32 mouse cellular contexts compared by ENCODE assay signal in genomic region chr3:26437800-26438404, GRCm38 (mm10).
"Had no signal": no experiment of that assay in that cellular context is flagged by ENCODE, and none has a peak within 500 bp of the region (broad histone marks: within the 10 kb centered on the region; RNA-seq: fewer than 3 reads in every experiment).

No protein-coding gene starts in this region.

- H3K4me1 ChIP-seq: heart, embryonic 10.5 days; heart, embryonic 12.5 days; heart, embryonic 13.5 days; heart, embryonic 15.5 days; hindbrain, embryonic 10.5 days; hindbrain, embryonic 12.5 days; hindbrain, embryonic 13.5 days; hindbrain, embryonic 15.5 days; intestine, embryonic 15.5 days had no signal

- H3K9me3 ChIP-seq: heart, embryonic 10.5 days; heart, embryonic 13.5 days; heart, embryonic 15.5 days; hindbrain, embryonic 10.5 days; hindbrain, embryonic 12.5 days; hindbrain, embryonic 13.5 days; hindbrain, embryonic 15.5 days; intestine, embryonic 15.5 days had no signal

- H3K27ac ChIP-seq: heart, adult 2 months; heart, embryonic 10.5 days; heart, embryonic 13.5 days; heart, embryonic 15.5 days; hindbrain, embryonic 10.5 days; hindbrain, embryonic 12.5 days; hindbrain, embryonic 13.5 days; hindbrain, embryonic 14.5 days; hindbrain, embryonic 15.5 days; hindbrain, postnatal 0 days; intestine, embryonic 15.5 days; layer of hippocampus, adult 2 months; left cerebral cortex, adult 2 months had no signal

- H3K4me2 ChIP-seq: heart, embryonic 11.5 days; heart, embryonic 12.5 days; heart, embryonic 13.5 days; heart, embryonic 15.5 days; hindbrain, embryonic 12.5 days; hindbrain, embryonic 13.5 days; hindbrain, embryonic 14.5 days; hindbrain, embryonic 15.5 days; intestine, embryonic 15.5 days had no signal

- DNase-seq: heart, adult 18-20 months; heart, adult 2 months; heart, postnatal 10 days; heart, postnatal 14 days; heart, postnatal 36 days; heart, postnatal 4 days; kidney, adult 11 months; kidney, adult 2 months; kidney, adult 9 months; kidney, postnatal 14 days; kidney, postnatal 25 days; kidney, postnatal 4 days; layer of hippocampus, adult 9-11 months; layer of hippocampus, postnatal 36 days had no signal

- H3K4me3 ChIP-seq: heart, adult 2 months; heart, embryonic 10.5 days; heart, embryonic 12.5 days; heart, embryonic 13.5 days; heart, embryonic 15.5 days; hindbrain, embryonic 10.5 days; hindbrain, embryonic 12.5 days; hindbrain, embryonic 13.5 days; hindbrain, embryonic 15.5 days; intestine, embryonic 15.5 days; layer of hippocampus, adult 2 months; left cerebral cortex, adult 2 months had no signal

- H3K27me3 ChIP-seq: heart, embryonic 12.5 days; heart, embryonic 13.5 days; heart, embryonic 15.5 days; hindbrain, embryonic 12.5 days; hindbrain, embryonic 13.5 days; hindbrain, embryonic 15.5 days; intestine, embryonic 15.5 days had no signal

- ATAC-seq: hindbrain, embryonic 16.5 days; hindbrain, postnatal 0 days; inflammation-experienced regulatory T-cells, adult 6 months; intestine, embryonic 15.5 days; intestine, embryonic 16.5 days; intestine, postnatal 0 days had no signal

- H3K36me3 ChIP-seq: heart, embryonic 10.5 days; heart, embryonic 12.5 days; heart, embryonic 13.5 days; heart, embryonic 15.5 days; hindbrain, embryonic 10.5 days; hindbrain, embryonic 12.5 days; hindbrain, embryonic 13.5 days; hindbrain, embryonic 15.5 days; intestine, embryonic 15.5 days had no signal

- H3K9ac ChIP-seq: heart, embryonic 12.5 days; heart, embryonic 13.5 days; heart, embryonic 15.5 days; hindbrain, embryonic 12.5 days; hindbrain, embryonic 13.5 days; hindbrain, embryonic 14.5 days; hindbrain, embryonic 15.5 days; intestine, embryonic 15.5 days had no signal
